Mouse (Mus musculus): ENCODE results near the gene Spata31d1d.
"Not testable (repeated sequence)": the region's sequence is repeated elsewhere in the genome, so short reads cannot be mapped to it uniquely, and the experiment has no call there.

The Spata31d1d gene

DNA sequence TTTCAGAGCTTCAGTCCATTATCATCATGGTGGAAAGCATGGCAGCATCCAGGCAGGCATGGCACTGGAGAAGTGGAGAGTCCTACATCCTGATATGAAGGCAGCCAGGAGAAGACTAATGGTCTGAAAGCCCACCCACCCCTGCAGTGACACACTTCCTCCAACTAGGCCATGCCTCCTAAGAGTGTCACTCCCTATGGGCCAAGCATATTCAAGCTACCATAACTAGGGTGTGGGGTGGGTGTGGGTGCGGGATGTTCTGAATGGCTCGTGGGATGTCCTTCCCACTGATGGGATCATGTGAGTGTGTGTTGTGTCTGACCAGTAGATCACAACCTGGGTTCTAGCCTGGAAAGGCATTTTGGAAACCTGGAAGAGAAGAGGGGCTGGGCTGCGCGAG, 2.4 kb upstream of the Spata31d1d start:
- no peak for DNase-seq (ENCODE audit: extremely low read depth, insufficient read length, low spot score)

DNA sequence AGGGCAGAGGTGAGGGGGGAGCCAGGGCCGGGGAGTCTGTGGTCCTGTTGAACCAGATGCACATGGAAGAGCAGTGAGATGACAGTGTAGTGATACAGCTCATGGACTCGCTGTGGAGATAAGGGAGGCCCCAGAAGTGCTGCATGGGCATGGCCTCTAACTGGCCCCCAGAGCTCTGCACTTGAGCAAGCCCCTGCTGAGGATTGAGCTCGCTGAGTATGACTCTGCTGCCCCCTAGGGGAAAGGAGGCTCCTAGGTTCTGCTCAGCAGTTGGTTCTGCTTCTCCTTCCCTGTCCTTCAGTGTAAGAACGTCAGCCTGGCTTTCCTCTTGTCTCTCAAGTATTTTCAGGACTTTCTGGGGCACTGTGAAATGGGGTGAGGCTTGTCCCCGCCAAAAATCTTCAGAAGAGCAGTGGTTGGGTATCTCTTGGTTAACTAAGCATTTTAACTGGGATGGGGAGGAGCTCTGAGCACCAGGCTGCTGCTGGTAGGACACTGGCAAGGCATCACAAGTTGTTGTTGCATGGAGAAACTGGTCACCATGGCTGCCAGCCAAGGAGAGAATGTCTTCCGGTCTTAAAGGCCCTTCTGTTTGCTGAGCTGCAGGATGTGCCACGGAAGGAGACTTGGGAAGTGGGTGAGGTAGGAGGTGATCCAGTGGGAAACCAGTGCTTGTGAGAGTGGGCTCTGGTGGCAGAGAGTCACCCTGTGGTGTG, 3.0 kb downstream of the Spata31d1d start:
- DNase-seq (ENCODE audit: extremely low read depth, insufficient read length, low spot score), result peak; percentile 32

DNA sequence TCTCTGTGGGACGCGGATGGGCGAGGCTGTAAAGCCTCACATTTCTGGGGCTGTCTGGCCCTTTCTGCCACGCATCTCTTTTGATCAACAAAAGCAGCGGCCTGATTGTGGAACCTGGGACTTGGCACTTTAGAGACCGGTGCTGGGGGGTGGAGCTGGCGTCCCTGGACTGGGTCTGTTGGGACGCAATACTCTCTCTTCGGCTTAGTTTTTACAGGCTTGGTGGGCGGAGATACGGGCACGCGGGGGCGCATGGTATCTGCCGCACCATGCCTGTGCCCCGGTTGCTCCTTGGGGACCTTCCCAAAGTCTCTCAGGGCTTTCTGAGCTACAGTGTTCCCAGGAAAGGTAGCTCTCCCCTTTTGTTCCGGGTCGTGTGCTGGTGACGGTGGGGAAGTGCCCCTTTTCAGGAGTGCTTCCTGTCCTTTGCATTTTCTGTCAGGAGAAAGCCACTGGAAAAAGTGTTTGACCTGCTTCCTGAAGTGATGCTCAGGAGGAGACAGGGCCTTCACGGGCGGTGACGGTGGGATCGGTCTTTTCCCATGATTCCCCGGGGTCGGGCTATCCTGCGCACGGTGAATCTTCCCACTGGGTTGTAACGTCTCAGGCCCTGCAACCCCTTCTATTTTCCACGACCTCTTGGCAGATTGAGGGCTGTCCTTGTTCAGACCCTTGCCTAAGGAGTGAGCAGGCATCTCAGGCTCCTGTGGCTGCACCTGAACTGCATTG, 5.2 kb downstream of the Spata31d1d start:
- no peak for DNase-seq (ENCODE audit: extremely low read depth, insufficient read length, low spot score)

DNA sequence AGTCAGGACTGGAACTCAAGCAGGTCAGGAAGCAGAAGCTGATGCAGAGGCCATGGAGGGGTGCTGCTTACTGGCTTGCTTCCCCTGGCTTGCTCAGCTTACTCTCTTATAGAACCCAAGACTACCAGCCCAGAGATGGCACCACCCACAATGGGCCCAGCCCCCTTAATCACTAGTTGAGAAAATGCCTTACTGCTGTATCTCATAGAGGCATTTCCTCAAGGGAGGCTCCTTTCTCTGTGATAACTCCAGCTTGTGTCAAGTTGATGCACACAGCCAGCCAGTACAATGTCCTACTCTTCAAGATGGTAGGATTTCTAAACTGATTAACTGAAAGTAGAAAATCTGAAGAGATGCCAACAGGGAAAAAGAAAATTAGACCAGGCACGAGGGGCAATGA, 9.5 kb downstream of the Spata31d1d start:
- not testable (repeated sequence) for DNase-seq (ENCODE audit: extremely low read depth, insufficient read length, low spot score)

DNA sequence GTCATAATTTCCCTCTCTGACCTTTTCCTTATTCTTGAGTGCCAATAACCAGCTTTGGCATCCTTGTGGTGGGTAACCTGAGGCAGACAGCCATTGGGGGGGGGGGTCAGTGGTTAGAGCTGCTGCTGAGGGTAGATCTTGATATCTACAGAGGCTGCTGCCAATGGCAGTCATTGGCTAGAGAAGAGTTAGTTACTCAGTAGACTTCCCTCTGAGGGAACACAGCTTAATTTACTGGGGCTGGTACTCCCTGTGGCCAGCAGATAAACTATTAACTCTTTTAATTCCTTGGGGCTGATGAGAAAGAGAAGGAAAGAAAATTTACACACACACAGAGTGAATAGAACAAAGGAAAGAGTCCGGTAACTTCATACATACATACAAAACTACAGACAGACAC, 12.1 kb downstream of the Spata31d1d start:
- no peak for DNase-seq (ENCODE audit: extremely low read depth, insufficient read length, low spot score)

DNA sequence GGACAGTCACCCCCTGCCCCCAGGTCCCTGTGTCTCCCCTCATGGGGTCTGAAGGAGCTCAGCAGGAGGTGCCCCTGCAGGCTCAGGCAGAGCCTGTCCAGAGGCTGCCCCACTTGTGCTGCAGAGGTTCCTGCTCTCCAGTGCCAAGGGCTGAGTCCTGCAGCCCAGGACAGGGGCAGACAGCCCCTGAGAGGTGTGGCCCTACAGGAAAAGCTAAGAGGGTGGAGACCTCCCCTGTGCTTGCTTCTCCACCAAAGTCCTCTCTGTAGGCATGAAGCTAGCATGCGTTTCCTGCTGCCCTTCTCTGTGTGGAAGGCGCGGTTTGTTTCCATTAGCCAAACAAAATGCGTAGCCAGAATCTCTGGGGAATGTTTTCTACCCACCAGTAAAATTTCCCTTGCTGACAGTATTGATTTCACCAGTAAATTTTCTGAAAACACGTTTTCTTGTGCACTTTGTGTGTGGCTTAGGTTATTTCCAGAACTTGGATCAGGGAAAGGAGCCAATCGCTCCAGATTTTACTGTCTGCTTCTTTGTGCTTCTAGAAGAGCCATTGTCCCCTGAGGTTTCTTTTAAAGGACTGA, 12.6 kb downstream of the Spata31d1d start:
- DNase-seq (ENCODE audit: extremely low read depth, insufficient read length, low spot score), result not testable (repeated sequence)

DNA sequence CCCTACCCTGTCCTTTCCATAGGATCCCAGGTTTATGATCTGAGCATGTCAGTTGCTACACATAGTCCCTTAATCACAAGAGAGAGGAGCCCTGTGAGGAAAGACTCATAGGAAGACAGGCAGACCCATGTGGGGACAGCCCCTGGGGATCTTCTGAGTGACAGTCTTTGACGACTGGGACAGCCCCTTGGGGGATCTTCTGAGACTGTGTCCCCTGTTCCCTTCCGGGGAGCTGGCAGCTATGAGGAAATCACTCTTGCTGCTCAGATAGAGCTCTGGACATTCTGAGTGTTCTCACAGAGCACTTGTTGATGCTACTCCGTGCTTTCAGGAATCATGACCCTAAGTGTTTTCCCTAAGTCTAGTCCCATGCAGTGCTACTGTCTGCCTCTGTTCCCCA, 17.8 kb downstream of the Spata31d1d start:
- no peak for DNase-seq (ENCODE audit: extremely low read depth, insufficient read length, low spot score)

DNA sequence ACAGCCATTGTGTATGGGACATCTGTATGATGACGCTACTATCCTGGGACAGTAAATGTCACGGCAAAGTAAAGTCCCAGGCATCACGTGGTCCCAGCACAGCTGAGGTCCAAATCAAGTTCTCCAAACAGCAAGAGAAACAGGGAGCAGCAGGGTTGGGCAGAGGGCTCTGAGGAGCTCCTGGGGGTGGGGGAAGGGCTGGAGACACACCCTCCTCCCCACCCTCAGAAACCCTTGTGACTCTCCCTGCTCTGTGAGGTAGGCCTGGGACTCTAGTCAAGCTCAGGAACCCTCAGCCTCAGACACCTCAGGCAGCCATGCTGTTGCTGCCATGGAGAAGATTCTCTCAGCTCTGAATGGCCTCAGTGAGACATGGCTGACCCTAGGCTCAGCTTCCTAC, 19.6 kb downstream of the Spata31d1d start, which contains the start of gene Spata31d1b:
Gene Spata31d1b (plus strand): TSS at position 301 of the 400 bp plus-strand sequence.
- DNase-seq (ENCODE audit: extremely low read depth, insufficient read length, low spot score), result not testable (repeated sequence)

DNA sequence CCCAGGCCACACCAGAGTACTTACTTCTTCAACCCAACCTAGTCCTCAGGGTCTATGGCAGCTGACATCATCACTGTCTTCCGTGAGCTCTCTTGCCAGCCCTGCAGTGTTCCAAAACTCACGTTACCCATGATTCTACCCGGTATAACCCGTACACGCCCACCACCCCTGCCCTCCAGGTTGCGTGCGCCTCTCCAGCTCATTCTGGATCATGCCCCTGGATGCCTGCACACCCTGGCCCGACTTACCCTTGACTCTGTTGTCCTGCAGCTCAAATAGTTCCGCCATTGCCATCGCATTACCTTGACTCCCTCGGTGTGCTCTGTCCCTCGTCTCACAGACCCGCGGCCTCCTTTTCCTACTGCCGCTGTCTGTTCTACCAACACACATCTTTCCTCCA, 21.3 kb downstream of the Spata31d1d start, which contains the start of gene Spata31d1a:
Gene Spata31d1a (minus strand): TSS at position 101 of the 400 bp plus-strand sequence.
- DNase-seq (ENCODE audit: extremely low read depth, insufficient read length, low spot score), result no peak

DNA sequence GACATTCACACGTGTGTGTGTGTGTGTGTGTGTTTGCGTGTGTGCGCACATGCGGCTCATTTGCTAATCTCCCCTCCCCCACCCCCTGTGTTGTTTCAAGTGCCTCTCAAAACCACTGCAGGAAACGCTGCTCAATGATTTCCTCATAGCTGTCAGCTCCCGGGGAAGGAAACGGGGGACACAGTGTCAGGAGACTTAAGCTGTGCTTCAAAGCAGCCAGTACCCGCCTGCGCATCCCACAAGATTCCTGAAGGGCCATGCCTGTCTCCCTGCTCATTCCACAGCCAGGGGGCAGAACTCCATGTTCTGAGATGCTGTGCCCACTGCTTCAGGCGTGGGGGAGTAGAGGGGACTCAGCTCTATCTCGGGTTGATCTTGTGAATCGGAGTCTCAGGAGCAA, 27.0 kb downstream of the Spata31d1d start:
- DNase-seq (ENCODE audit: extremely low read depth, insufficient read length, low spot score), result no peak

DNA sequence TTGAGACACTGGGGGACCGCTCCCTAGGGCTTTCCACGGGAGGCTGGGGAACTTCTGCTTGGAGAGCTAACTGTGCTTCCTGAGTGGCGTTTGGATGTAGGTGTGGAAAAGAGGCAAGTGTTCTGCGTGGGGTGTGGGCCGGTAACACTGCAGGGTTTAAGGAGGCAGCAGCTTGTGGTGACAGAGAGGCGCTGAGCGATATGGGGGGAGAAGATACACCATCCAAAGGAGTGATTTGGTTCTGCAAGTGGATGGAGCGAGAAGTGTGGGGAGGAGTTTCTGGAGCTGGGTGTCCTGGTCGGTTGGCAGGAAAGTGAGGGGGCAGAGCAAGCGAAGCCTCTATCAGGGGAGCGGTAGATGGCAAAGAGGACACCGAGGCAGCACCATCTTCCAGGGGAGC, 28.0 kb downstream of the Spata31d1d start:
- no peak for DNase-seq (ENCODE audit: extremely low read depth, insufficient read length, low spot score)

DNA sequence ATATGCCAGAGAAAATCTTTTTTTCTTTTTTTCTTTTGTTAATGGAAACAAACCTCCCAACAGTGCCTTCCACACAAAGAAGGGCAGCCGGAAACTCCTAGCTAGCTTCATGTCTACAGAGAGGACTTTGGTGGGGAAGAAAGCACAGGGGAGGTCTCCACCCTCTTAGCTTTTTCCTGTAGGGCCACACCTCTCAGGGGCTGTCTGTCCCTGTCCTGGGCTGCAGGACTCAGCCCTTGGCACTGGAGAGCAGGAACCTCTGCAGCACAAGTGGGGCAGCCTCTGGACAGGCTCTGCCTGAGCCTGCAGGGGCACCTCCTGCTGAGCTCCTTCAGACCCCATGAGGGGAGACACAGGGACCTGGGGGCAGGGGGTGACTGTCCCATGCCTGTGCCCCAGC, 31.4 kb downstream of the Spata31d1d start:
- DNase-seq (ENCODE audit: extremely low read depth, insufficient read length, low spot score), result not testable (repeated sequence)

DNA sequence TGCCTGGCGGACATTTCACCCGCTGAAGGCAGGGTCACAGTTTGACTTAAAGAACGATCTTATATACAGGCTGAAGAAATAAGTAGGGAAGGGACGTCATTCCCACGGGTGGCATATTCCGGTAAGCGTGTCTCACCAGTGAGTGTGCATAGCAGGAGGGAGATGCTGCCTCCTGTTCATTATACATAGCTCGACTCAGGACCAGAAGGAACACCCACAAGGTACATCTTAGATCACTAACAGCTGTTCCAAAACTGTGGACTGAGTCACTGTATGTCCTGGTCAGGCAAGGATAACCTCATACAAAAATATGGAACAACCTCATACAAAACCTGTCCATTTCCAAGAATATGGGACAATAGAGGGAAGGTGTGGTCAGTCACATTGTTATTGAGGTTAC, 32.4 kb downstream of the Spata31d1d start:
- no peak for DNase-seq (ENCODE audit: extremely low read depth, insufficient read length, low spot score)

DNA sequence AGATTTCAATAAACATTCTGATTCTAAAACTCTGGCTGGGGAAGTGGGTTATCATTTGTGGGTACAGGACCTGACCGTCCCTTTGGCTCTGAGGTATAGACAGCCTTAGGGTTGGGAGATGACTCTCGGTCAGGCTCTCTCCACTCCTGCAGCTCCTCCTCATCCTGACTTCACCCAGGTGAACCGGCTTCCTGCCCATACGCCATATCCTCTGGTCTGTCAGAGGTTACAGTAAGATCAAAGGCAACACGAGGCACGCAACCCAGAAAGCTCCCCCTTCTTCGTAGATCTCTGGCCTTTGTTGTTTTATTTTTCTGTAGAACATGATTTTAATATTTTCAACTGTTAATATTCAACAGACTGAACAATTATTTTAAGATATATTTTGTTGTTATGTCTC, 35.8 kb downstream of the Spata31d1d start:
- DNase-seq (ENCODE audit: extremely low read depth, insufficient read length, low spot score), result no peak

DNA sequence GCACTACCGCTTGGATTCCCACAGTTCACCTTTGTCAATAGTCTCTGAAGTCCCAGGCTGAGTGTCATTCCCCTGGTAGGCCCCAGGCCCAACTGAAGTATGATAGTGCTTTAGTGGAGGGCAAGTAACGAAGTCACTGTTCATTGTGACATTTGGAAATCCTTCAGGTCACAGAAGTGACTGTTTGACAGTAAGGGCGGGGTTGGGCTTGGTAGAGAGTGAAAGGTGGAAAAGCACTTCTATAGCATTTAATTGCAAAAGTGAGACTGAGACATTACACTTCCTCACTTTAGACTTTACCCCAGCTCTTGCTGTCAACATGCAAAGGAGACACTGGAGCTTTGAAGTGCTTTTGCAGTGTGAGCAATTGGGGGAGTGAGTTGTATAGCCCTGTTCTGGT, 37.5 kb downstream of the Spata31d1d start, which contains the start of gene 4921517D22Rik:
Gene 4921517D22Rik (minus strand): TSS at position 101 of the 400 bp plus-strand sequence.
- no peak for DNase-seq (ENCODE audit: extremely low read depth, insufficient read length, low spot score)

DNA sequence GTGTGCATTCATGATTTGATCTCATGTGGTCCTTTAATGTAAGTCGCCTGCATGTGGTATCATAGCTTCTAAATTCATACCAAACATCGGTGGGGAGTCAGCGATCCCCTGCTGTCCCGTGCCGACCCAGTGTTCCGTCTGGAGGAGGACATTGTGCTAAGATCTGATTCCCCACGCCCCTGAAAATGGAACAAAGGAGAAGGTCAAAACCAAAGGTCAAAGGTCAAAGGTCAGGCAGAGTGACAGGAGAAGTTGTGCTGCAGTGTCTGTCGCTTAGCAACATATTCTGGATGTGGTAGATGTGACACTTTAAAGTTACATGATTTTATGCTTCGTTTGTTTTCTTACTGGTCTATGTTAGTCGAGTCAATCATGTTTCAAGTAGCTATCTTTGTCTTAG, 40.1 kb downstream of the Spata31d1d start:
- DNase-seq (ENCODE audit: extremely low read depth, insufficient read length, low spot score), result no peak

DNA sequence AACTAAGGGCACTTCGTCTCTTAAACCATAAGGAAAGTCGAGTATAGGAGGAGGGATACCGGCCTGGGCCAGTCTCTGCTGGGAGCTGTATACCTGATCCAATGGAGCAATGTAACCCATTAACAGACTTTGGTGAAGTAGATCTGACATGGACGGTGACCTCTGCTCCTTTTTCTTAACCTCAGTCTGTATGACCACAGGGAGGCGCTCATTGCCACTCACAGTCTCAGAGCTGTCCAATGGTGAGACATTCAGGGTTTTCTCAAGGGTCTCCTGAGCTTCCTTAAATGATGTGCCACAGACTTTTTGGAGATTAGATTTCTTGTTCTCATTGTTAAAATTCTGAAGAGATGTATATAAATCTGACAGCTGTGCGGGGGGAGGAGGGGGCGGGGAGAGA, 41.0 kb downstream of the Spata31d1d start:
- DNase-seq (ENCODE audit: extremely low read depth, insufficient read length, low spot score), result no peak

DNA sequence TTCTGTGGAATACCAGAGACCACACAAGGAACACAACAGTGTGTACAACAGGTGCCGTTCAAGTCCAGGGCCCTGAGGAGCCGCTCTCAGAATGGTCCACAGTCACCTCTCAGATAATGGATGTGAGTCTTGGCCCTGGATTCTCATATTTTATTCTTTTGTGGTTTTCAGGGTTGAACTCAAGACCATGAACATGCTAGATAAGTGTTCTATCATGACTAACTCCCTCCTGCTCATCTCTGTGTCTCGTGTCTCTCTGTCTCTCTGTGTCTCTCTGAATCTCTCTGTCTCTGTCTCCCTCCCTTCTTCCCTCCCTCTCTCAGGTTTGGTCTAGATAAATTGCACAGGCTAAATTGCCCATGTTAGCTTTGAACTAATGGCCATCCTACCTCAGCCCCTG, 41.7 kb downstream of the Spata31d1d start:
- no peak for DNase-seq (ENCODE audit: extremely low read depth, insufficient read length, low spot score)

DNA sequence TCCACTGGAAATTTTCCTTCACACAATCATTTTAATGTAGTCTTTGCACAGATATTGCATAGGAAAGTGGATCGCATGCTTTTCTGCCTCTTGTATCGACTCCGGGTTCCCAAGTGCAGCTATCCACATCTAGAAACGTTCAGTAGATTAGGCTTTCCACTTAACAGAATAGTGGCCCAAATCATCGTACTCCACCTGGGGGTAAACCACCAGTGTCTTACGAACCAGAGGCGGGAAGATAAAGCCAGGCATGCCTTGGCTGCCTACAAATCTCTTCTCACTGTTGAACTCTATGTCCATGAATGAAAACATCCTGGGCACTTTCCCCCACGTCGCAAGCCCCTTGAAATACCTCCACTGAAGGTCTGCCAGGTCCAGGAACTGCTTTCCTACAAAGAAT, 42.2 kb downstream of the Spata31d1d start:
- DNase-seq (ENCODE audit: extremely low read depth, insufficient read length, low spot score), result no peak

DNA sequence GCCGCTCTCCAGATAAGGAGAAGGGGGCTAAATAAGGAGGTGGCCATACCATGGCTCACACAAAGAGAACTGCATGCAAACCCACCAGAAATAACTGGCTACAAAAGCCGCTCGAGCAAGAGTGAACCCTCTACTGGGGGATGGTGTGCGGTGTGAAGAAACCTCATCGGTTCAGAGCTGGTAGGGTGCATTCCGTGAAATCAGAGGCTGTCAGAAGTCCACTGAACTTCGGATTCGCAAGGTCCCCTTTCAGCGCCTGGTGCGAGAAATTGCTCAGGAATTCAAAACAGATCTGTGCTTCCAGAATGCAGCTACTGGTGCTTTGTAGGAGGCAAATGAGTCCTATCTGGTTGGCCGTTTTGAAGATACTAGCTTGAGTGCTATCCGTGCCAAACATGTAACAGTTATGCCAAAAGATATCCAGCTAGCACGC, 43.2 kb downstream of the Spata31d1d start:
- no peak for DNase-seq (ENCODE audit: extremely low read depth, insufficient read length, low spot score)

DNA sequence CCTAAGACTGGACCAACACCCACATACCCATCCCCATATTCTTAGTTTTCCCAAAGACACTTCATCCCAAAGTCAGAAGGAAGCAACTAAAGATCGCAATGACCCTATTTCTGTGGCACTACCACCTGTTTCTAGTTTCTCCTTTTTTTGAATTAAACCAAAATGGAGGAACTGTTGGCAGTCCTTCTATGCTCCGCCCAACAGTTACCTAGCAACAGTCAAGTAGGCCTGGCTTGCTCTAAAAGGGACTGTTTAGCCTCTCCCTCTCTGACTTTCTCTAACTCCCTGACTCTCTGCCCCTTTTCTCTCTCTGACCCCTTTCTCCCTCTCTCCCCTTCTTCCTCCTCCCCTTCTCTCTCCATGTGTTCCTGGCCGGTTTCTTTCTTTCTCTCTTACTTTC, 46.3 kb downstream of the Spata31d1d start:
- no peak for DNase-seq (ENCODE audit: extremely low read depth, insufficient read length, low spot score)

DNA sequence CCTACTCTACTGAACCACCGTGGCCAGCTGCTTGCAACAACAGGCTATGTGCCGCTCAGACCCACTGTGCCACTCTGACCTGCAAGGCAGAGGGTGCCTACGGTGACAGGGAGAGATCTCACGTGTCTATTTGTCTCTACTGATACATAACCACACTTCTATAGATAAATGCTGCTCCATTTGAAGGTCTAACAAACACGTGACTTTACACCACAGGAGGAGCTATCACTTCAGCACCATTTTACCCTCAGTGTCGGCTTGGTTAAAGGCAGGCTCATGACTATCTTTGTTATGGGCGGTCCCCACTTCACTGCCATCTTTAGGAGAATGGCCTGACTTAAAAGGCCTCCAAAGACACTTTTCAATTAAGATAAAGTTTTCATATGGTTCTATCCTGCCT, 48.9 kb downstream of the Spata31d1d start:
- DNase-seq (ENCODE audit: extremely low read depth, insufficient read length, low spot score), result no peak

Data from 3134 (cell line).